25 mouse cellular contexts compared by ENCODE assay signal in genomic region chr9:99750272-99750671, GRCm38 (mm10). TPM values are rescaled to one million over a fixed set of nuclear protein-coding genes. Genes with fewer than 3 reads are reported as not detected.
DNase-seq lines count a peak whose midpoint lies in the region; ATAC-seq and TF ChIP-seq lines count a peak whose summit lies in the region.
"Had no signal": no experiment of that assay in that cellular context is flagged by ENCODE, and none has a peak within 500 bp of the region (broad histone marks: within the 10 kb centered on the region; RNA-seq: fewer than 3 reads in every experiment).

No protein-coding gene starts in this region.

- no peak for TF ChIP-seq EP300 in liver, embryonic 14.5 days (IDR thresholded peaks at IDR 0.05; ENCODE audit: low read depth)

- no peaks in the 10 kb centered on the region for H3K9me3 ChIP-seq in hindbrain, postnatal 0 days (ENCODE audit: low read length)
- no peaks in the 10 kb centered on the region for H3K9me3 ChIP-seq in hindbrain, embryonic 11.5 days (ENCODE audit: control insufficient read depth, low read length)
- no peaks in the 10 kb centered on the region for H3K9me3 ChIP-seq in liver, embryonic 14.5 days (ENCODE audit: control insufficient read depth, low read length)
- H3K9me3 ChIP-seq: embryonic facial prominence, embryonic 15.5 days; hindbrain, embryonic 15.5 days; liver, embryonic 15.5 days; megakaryocyte, embryonic 14.5 days had no signal

- H3K9ac ChIP-seq in hindbrain, postnatal 0 days (replicated peaks; ENCODE audit: low read length) = no peak overlapping the region
- no peak overlapping the region for H3K9ac ChIP-seq in hindbrain, embryonic 11.5 days (ENCODE audit: low read depth, low read length)
- no peak overlapping the region for H3K9ac ChIP-seq in liver, embryonic 14.5 days (replicated peaks)
- H3K9ac ChIP-seq: embryonic facial prominence, embryonic 15.5 days; forebrain, embryonic 12.5 days; hindbrain, embryonic 15.5 days; liver, embryonic 15.5 days had no signal

- no peak overlapping the region for H3K4me2 ChIP-seq in hindbrain, postnatal 0 days (ENCODE audit: low read depth, low read length)
- H3K4me2 ChIP-seq in hindbrain, embryonic 11.5 days (replicated peaks; ENCODE audit: low read depth, low read length) = no peak overlapping the region
- H3K4me2 ChIP-seq in liver, embryonic 14.5 days (ENCODE audit: low read depth) = no peak overlapping the region
- H3K4me2 ChIP-seq: embryonic facial prominence, embryonic 15.5 days; forebrain, embryonic 12.5 days; hindbrain, embryonic 15.5 days; liver, embryonic 15.5 days had no signal

- no peak overlapping the region for H3K4me3 ChIP-seq in hindbrain, postnatal 0 days (ENCODE audit: low read length)
- no peak overlapping the region for H3K4me3 ChIP-seq in hindbrain, embryonic 11.5 days (ENCODE audit: low read depth, low read length)
- H3K4me3 ChIP-seq in liver, embryonic 14.5 days (ENCODE audit: insufficient read depth in 1 of 2, low read depth in 2 of 2, low read length in 2 of 2) = no peak overlapping the region
- H3K4me3 ChIP-seq in testis, adult 2 months (ENCODE audit: control insufficient read depth, low read depth, low read length) = no peak overlapping the region
- H3K4me3 ChIP-seq: embryonic facial prominence, embryonic 15.5 days; forebrain, embryonic 12.5 days; hindbrain, embryonic 15.5 days; liver, embryonic 15.5 days; megakaryocyte, embryonic 14.5 days had no signal

- 88% methylated on average over 4 of the region's 4 CpGs for WGBS in hindbrain, postnatal 0 days
- whole genome bisulfite sequencing in hindbrain, embryonic 11.5 days = 86% methylated on average over 4 of the region's 4 CpGs
- WGBS in liver, embryonic 14.5 days (ENCODE audit: insufficient replicate concordance) = 67% methylated on average over 4 of the region's 4 CpGs

- peak; percentile 46 for TF ChIP-seq CTCF in hindbrain, postnatal 0 days (IDR thresholded peaks at IDR 0.05; ENCODE audit: low read depth)
- TF ChIP-seq CTCF in liver, embryonic 14.5 days (IDR thresholded peaks at IDR 0.05; ENCODE audit: low read depth) = 0 out of 2 replicates have a peak, but pooled peaks have one; percentile 17
- TF ChIP-seq CTCF in testis, adult 2 months (IDR thresholded peaks at IDR 0.05; ENCODE audit: control insufficient read depth, insufficient read depth, insufficient replicate concordance, low read depth, low read length) = peak; percentile 15; the same call in 1 of the 2 replicates

- DNase-seq in hindbrain, postnatal 0 days (ENCODE audit: low spot score) = no peak
- no peak for DNase-seq in hindbrain, embryonic 11.5 days (ENCODE audit: low spot score)
- DNase-seq in liver, embryonic 14.5 days (ENCODE audit: low read depth in 3 of 3, low spot score in 3 of 3) = no peak
- no peak for DNase-seq in liver
- no peak for DNase-seq in testis, postnatal 14 days (ENCODE audit: low spot score)
- no peak for DNase-seq in frontal cortex, postnatal 14 days (ENCODE audit: low spot score in 2 of 2)
- DNase-seq: adrenal gland, adult 8-10 months; B cell, adult 2 months; cerebellum, adult 8-10 months; heart, postnatal 10 days; kidney, postnatal 14 days; spleen, adult 18-20 months; thymus, postnatal 36 days had no signal

- ATAC-seq in hindbrain, postnatal 0 days = no peak
- ATAC-seq in hindbrain, embryonic 11.5 days (ENCODE audit: low FRiP score) = no peak
- ATAC-seq in liver, embryonic 14.5 days (ENCODE audit: insufficient read depth) = no peak

- TF ChIP-seq POLR2A in testis, adult 2 months (IDR thresholded peaks at IDR 0.05; ENCODE audit: control insufficient read depth, low read depth, low read length) = no peak

- H3K4me1 ChIP-seq in hindbrain, postnatal 0 days (ENCODE audit: insufficient read depth, low read length) = no peaks in the 10 kb centered on the region
- H3K4me1 ChIP-seq in hindbrain, embryonic 11.5 days (replicated peaks; ENCODE audit: control insufficient read depth, insufficient read depth, low read length) = no peaks in the 10 kb centered on the region
- no peaks in the 10 kb centered on the region for H3K4me1 ChIP-seq in liver, embryonic 14.5 days (replicated peaks; ENCODE audit: control insufficient read depth in 2 of 2, insufficient read depth in 2 of 2, low read length in 1 of 2)
- no peaks in the 10 kb centered on the region for H3K4me1 ChIP-seq in testis, adult 2 months (ENCODE audit: control insufficient read depth, insufficient read depth, low read length)
- H3K4me1 ChIP-seq: embryonic facial prominence, embryonic 15.5 days; forebrain, embryonic 12.5 days; liver, embryonic 15.5 days; megakaryocyte, embryonic 14.5 days had no signal

- H3K27ac ChIP-seq in hindbrain, postnatal 0 days = no peak overlapping the region
- no peak overlapping the region for H3K27ac ChIP-seq in hindbrain, embryonic 11.5 days (ENCODE audit: low read depth, low read length)
- H3K27ac ChIP-seq in liver, embryonic 14.5 days = no peak overlapping the region
- no peak overlapping the region for H3K27ac ChIP-seq in testis, adult 2 months (ENCODE audit: control insufficient read depth, insufficient read depth, low read depth, low read length)
- H3K27ac ChIP-seq: embryonic facial prominence, embryonic 15.5 days; forebrain, embryonic 12.5 days; hindbrain, embryonic 15.5 days; liver, embryonic 15.5 days had no signal

- no peaks in the 10 kb centered on the region for H3K36me3 ChIP-seq in hindbrain, postnatal 0 days (ENCODE audit: insufficient read depth, low read length)
- no peaks in the 10 kb centered on the region for H3K36me3 ChIP-seq in hindbrain, embryonic 11.5 days (ENCODE audit: control insufficient read depth, insufficient read depth, low read length)
- no peaks in the 10 kb centered on the region for H3K36me3 ChIP-seq in liver, embryonic 14.5 days (replicated peaks; ENCODE audit: control insufficient read depth, insufficient read depth, low read depth)
- H3K36me3 ChIP-seq in testis, adult 2 months (ENCODE audit: control insufficient read depth, insufficient read depth, low read length) = no peaks in the 10 kb centered on the region
- H3K36me3 ChIP-seq: embryonic facial prominence, embryonic 15.5 days; forebrain, embryonic 12.5 days; G1E; hindbrain, embryonic 15.5 days; liver, embryonic 15.5 days had no signal

- H3K27me3 ChIP-seq in hindbrain, postnatal 0 days (ENCODE audit: insufficient read depth, low read length) = no peaks in the 10 kb centered on the region
- no peaks in the 10 kb centered on the region for H3K27me3 ChIP-seq in hindbrain, embryonic 11.5 days (ENCODE audit: control insufficient read depth, insufficient read depth, low read length)
- H3K27me3 ChIP-seq in liver, embryonic 14.5 days (ENCODE audit: control insufficient read depth, insufficient read depth, low read length) = no peaks in the 10 kb centered on the region
- no peaks in the 10 kb centered on the region for H3K27me3 ChIP-seq in testis, adult 2 months (ENCODE audit: control insufficient read depth, insufficient read depth, low read length)
- H3K27me3 ChIP-seq: embryonic facial prominence, embryonic 15.5 days; liver, embryonic 15.5 days; megakaryocyte, embryonic 14.5 days had no signal

RNA-seq across cellular contexts. Expression of gene Cldn18, which starts 33.2 kb away (rescaled TPM):
- total RNA-seq in hindbrain, postnatal 0 days (2014; rRNA removed) = not detected in 2 replicates
- polyA plus RNA-seq in hindbrain, postnatal 0 days (2015; fragmentation: Nextera tagmentation; extraction: Ambion mirVana) = not detected in 2 replicates
- polyA plus RNA-seq in hindbrain, embryonic 11.5 days (2014; fragmentation: Nextera tagmentation; extraction: Ambion mirVana) = not detected in 2 replicates
- polyA plus RNA-seq in liver, embryonic 14.5 days (2012; rRNA removed) = not detected in 2 replicates
- 0.06 TPM in 1 of 2 replicates, not detected in the other for polyA plus RNA-seq in liver, embryonic 14.5 days (2014; fragmentation: Nextera tagmentation; extraction: Ambion mirVana)
- 0.04 TPM in 1 of 2 replicates, not detected in the other for polyA plus RNA-seq in testis, adult 2 months (2012; rRNA removed)
- total RNA-seq: adrenal gland, adult 8-10 months; gastrocnemius, adult 18-20 months; granulocyte monocyte progenitor cell, adult 5-6 weeks; heart, postnatal 10 days; layer of hippocampus, postnatal 14 days; left cerebral cortex, postnatal 36 days; neutrophil, adult 5-6 weeks had no signal
- polyA plus RNA-seq: embryonic facial prominence, embryonic 15.5 days; forebrain, embryonic 12.5 days; G1E had no signal
